Mouse (Mus musculus): ENCODE data around the gene Acoxl. TPM values are rescaled to one million over a fixed set of nuclear protein-coding genes. Genes with fewer than 3 reads are reported as not detected.

The Acoxl gene
- polyA plus RNA-seq, 1 experiment from 2014 or later, result 0.34 TPM

DNA sequence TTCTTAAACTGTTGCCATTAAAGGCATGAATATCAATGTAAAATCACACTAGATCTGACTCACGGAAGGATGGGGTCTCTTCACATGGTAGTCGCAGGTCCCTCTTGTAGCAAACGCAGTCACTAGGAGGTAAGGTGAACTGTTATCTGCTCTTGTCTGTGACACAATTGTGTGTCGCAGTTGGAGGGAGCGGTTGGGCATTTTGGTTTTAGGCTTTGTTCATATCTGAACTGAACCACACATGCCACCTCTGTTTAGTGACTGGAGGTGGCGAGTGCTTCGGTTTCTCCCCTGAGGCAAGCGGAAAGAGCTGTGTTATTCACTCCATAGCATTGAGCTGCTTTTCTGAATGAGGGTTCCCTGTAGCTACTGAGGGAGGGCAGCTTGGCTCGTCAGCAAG, 313.5 kb downstream of the Acoxl start:
- no peak for ATAC-seq (replicated peaks; ENCODE audit: low FRiP score)
- Histone ChIP-seq H3K9ac (ENCODE audit: low read depth, low read length) (no peak overlapping the region), H3K4me3 (ENCODE audit: low read depth, low read length) (no peak overlapping the region), H3K27me3 (replicated peaks; ENCODE audit: control insufficient read depth, insufficient read depth, low read length) (no peaks in the 10 kb centered on the region), H3K9me3 (ENCODE audit: control insufficient read depth, low read length) (no peaks in the 10 kb centered on the region), H3K4me2 (no peak overlapping the region), H3K27ac (ENCODE audit: low read depth, low read length) (peak overlapping the region; percentile 17; the same call in 1 of the 2 replicates), H3K4me1 (replicated peaks; ENCODE audit: control insufficient read depth, insufficient read depth, low read length) (peaks cover 40% of the 10 kb centered on the region), H3K36me3 (ENCODE audit: control insufficient read depth, insufficient read depth, low read length) (peaks cover 10% of the 10 kb centered on the region)
- no peak for DNase-seq (ENCODE audit: low spot score)
- WGBS, result 74% methylated on average over 9 of the region's 9 CpGs

DNA sequence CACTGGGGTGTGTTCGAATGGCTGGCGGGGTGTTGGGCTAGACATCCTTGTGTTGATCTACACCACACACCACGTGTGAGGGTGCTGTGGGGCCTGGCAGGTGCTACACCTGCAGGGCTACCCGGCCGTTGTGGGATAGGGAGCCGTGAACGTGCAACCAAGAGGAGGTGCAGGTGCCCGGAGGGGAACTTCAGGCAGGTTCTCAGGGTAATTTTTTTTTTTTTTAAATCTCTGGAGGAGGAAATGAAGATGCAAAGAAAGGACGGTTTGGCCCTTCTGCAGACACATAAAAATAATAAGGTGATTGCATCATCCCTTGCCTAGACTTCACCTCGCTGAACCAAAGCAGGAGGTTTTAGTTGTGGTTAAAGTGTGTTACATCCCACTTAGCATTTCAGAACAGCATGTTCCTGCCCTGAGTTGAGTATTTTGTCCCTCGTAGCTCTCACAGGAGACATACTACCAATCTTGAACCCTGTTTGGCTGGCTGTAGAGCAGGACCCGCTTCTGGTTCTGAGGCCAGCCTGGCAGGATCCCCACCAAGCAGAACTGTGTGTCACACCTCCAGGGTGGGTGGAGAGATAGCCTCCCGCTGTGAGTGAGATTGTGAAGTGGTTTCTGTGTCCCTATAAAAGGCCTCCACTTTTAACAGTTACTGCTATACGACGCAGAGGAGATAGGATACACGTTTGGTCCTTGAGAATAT, 314.3 kb downstream of the Acoxl start:
- peaks cover 43% of the 10 kb centered on the region for H3K4me1 ChIP-seq (replicated peaks; ENCODE audit: control insufficient read depth, insufficient read depth, low read length)
- peaks cover 6% of the 10 kb centered on the region for H3K36me3 ChIP-seq (ENCODE audit: control insufficient read depth, insufficient read depth, low read length)
- no peak overlapping the region for H3K9ac ChIP-seq (ENCODE audit: low read depth, low read length)
- H3K4me3 ChIP-seq (ENCODE audit: low read depth, low read length), result no peak overlapping the region
- no peaks in the 10 kb centered on the region for H3K27me3 ChIP-seq (replicated peaks; ENCODE audit: control insufficient read depth, insufficient read depth, low read length)
- H3K9me3 ChIP-seq (ENCODE audit: control insufficient read depth, low read length), result no peaks in the 10 kb centered on the region
- H3K4me2 ChIP-seq, result no peak overlapping the region
- no peak for DNase-seq (ENCODE audit: low spot score)
- H3K27ac ChIP-seq (ENCODE audit: low read depth, low read length), result peak overlapping the region; percentile 17; the same call in 1 of the 2 replicates
- 73% methylated on average over 16 of the region's 16 CpGs for WGBS
- peak; percentile 59 for ATAC-seq (replicated peaks; ENCODE audit: low FRiP score)

- Histone ChIP-seq H3K27ac (ENCODE audit: low read depth, low read length) (no peak overlapping the region), H3K4me2 (no peak overlapping the region), H3K9me3 (ENCODE audit: control insufficient read depth, low read length) (no peaks in the 10 kb centered on the region), H3K4me1 (replicated peaks; ENCODE audit: control insufficient read depth, insufficient read depth, low read length) (peaks cover 46% of the 10 kb centered on the region), H3K4me3 (ENCODE audit: low read depth, low read length) (no peak overlapping the region), H3K9ac (ENCODE audit: low read depth, low read length) (no peak overlapping the region), H3K27me3 (replicated peaks; ENCODE audit: control insufficient read depth, insufficient read depth, low read length) (no peaks in the 10 kb centered on the region), H3K36me3 (ENCODE audit: control insufficient read depth, insufficient read depth, low read length) (peaks cover 6% of the 10 kb centered on the region)
- no peak for DNase-seq (ENCODE audit: low spot score)
- 79% methylated on average over 11 of the region's 11 CpGs for WGBS
- ATAC-seq (replicated peaks; ENCODE audit: low FRiP score), result no peak; the same call in 1 of the 2 replicates
Measured at GRCm38 (mm10) chr2:128153551-128153910, 314.9 kb downstream of the Acoxl start.

GRCm38 (mm10) chr2:128155412-128156066, 316.9 kb downstream of the Acoxl start:
- H3K27ac ChIP-seq (ENCODE audit: low read depth, low read length), result peak overlapping the region; percentile 57; the same call in 1 of the 2 replicates
- H3K36me3 ChIP-seq (ENCODE audit: control insufficient read depth, insufficient read depth, low read length), result peaks cover 9% of the 10 kb centered on the region
- H3K9ac ChIP-seq (ENCODE audit: low read depth, low read length), result no peak overlapping the region
- H3K4me3 ChIP-seq (ENCODE audit: low read depth, low read length), result no peak overlapping the region
- peaks cover 48% of the 10 kb centered on the region for H3K4me1 ChIP-seq (replicated peaks; ENCODE audit: control insufficient read depth, insufficient read depth, low read length)
- no peak for ATAC-seq (replicated peaks; ENCODE audit: low FRiP score)
- 92% methylated on average over 13 of the region's 13 CpGs for WGBS
- H3K9me3 ChIP-seq (ENCODE audit: control insufficient read depth, low read length), result no peaks in the 10 kb centered on the region
- no peak overlapping the region for H3K4me2 ChIP-seq
- H3K27me3 ChIP-seq (replicated peaks; ENCODE audit: control insufficient read depth, insufficient read depth, low read length), result no peaks in the 10 kb centered on the region
- DNase-seq (ENCODE audit: low spot score), result no peak

- Histone ChIP-seq H3K27me3 (replicated peaks; ENCODE audit: control insufficient read depth, insufficient read depth, low read length) (no peaks in the 10 kb centered on the region), H3K9ac (ENCODE audit: low read depth, low read length) (peak overlapping the region; percentile 3; the same call in 1 of the 2 replicates), H3K27ac (ENCODE audit: low read depth, low read length) (peak overlapping the region; percentile 57; the same call in 1 of the 2 replicates), H3K36me3 (ENCODE audit: control insufficient read depth, insufficient read depth, low read length) (peaks cover 4% of the 10 kb centered on the region), H3K4me1 (replicated peaks; ENCODE audit: control insufficient read depth, insufficient read depth, low read length) (peaks cover 48% of the 10 kb centered on the region), H3K9me3 (ENCODE audit: control insufficient read depth, low read length) (no peaks in the 10 kb centered on the region), H3K4me3 (ENCODE audit: low read depth, low read length) (no peak overlapping the region), H3K4me2 (peak overlapping the region; percentile 35)
- 85% methylated on average over 5 of the region's 5 CpGs for WGBS
- ATAC-seq (replicated peaks; ENCODE audit: low FRiP score) (0 out of 2 replicates have a peak, but pooled peaks have one; percentile 11), DNase-seq (ENCODE audit: low spot score) (no peak)
Measured at GRCm38 (mm10) chr2:128156067-128156462, 317.4 kb downstream of the Acoxl start.

GRCm38 (mm10) chr2:128156557-128157412, 318.1 kb downstream of the Acoxl start:
- Histone ChIP-seq H3K27me3 (replicated peaks; ENCODE audit: control insufficient read depth, insufficient read depth, low read length) (no peaks in the 10 kb centered on the region), H3K4me3 (ENCODE audit: low read depth, low read length) (no peak overlapping the region), H3K9ac (ENCODE audit: low read depth, low read length) (peak overlapping the region; percentile 3; the same call in 1 of the 2 replicates), H3K27ac (ENCODE audit: low read depth, low read length) (peak overlapping the region; percentile 57; the same call in 1 of the 2 replicates), H3K9me3 (ENCODE audit: control insufficient read depth, low read length) (no peaks in the 10 kb centered on the region), H3K4me1 (replicated peaks; ENCODE audit: control insufficient read depth, insufficient read depth, low read length) (peaks cover 48% of the 10 kb centered on the region), H3K36me3 (ENCODE audit: control insufficient read depth, insufficient read depth, low read length) (peaks cover 6% of the 10 kb centered on the region; the same call in 1 of the 2 replicates), H3K4me2 (peak overlapping the region; percentile 35)
- peak; percentile 88 for ATAC-seq (replicated peaks; ENCODE audit: low FRiP score)
- WGBS, result 56% methylated on average over 12 of the region's 12 CpGs
- DNase-seq (ENCODE audit: low spot score), result no peak

GRCm38 (mm10) chr2:128158734-128159410, 320.2 kb downstream of the Acoxl start:
- H3K36me3 ChIP-seq (ENCODE audit: control insufficient read depth, insufficient read depth, low read length), result peaks cover 6% of the 10 kb centered on the region; the same call in 1 of the 2 replicates
- no peak overlapping the region for H3K4me2 ChIP-seq
- H3K27ac ChIP-seq (ENCODE audit: low read depth, low read length), result peak overlapping the region; percentile 28; the same call in 1 of the 2 replicates
- no peak for ATAC-seq (replicated peaks; ENCODE audit: low FRiP score)
- H3K9me3 ChIP-seq (ENCODE audit: control insufficient read depth, low read length), result no peaks in the 10 kb centered on the region
- H3K9ac ChIP-seq (ENCODE audit: low read depth, low read length), result no peak overlapping the region
- no peak overlapping the region for H3K4me3 ChIP-seq (ENCODE audit: low read depth, low read length)
- WGBS, result 75% methylated on average over 17 of the region's 17 CpGs
- no peak for DNase-seq (ENCODE audit: low spot score)
- peaks cover 34% of the 10 kb centered on the region for H3K4me1 ChIP-seq (replicated peaks; ENCODE audit: control insufficient read depth, insufficient read depth, low read length)
- no peaks in the 10 kb centered on the region for H3K27me3 ChIP-seq (replicated peaks; ENCODE audit: control insufficient read depth, insufficient read depth, low read length)

GRCm38 (mm10) chr2:128159619-128160125, 321.0 kb downstream of the Acoxl start:
- Histone ChIP-seq H3K4me2 (no peak overlapping the region), H3K4me1 (replicated peaks; ENCODE audit: control insufficient read depth, insufficient read depth, low read length) (peaks cover 34% of the 10 kb centered on the region), H3K4me3 (ENCODE audit: low read depth, low read length) (no peak overlapping the region), H3K27ac (ENCODE audit: low read depth, low read length) (no peak overlapping the region), H3K9ac (ENCODE audit: low read depth, low read length) (no peak overlapping the region), H3K9me3 (ENCODE audit: control insufficient read depth, low read length) (no peaks in the 10 kb centered on the region), H3K27me3 (replicated peaks; ENCODE audit: control insufficient read depth, insufficient read depth, low read length) (no peaks in the 10 kb centered on the region), H3K36me3 (ENCODE audit: control insufficient read depth, insufficient read depth, low read length) (peaks cover 6% of the 10 kb centered on the region; the same call in 1 of the 2 replicates)
- no peak for DNase-seq (ENCODE audit: low spot score)
- 75% methylated on average over 7 of the region's 7 CpGs for WGBS
- no peak for ATAC-seq (replicated peaks; ENCODE audit: low FRiP score)
